Mouse (Mus musculus): ENCODE measurements around the gene Ino80e. TPM values are rescaled to one million over a fixed set of nuclear protein-coding genes. Genes with fewer than 3 reads are reported as not detected.
A peak's percentile ranks its signal among the peaks of the same experiment; 100 is the strongest.

Gene Ino80e
- polyA plus RNA-seq, 1 experiment from 2014 or later = 89.4 TPM

GRCm38 (mm10) chr7:126825952-126826351 is 36.2 kb downstream of the Ino80e start:
- no peaks in the 10 kb centered on the region; the same call in 1 of the 2 replicates for H3K27me3 ChIP-seq (ENCODE audit: control insufficient read depth, insufficient read depth, low read length)
- 84% methylated on average over 5 of the region's 5 CpGs for WGBS
- DNase-seq (ENCODE audit: low spot score) (no peak), ATAC-seq (ENCODE audit: low FRiP score) (no peak)
- H3K4me1 ChIP-seq (replicated peaks; ENCODE audit: control insufficient read depth, insufficient read depth, low read length) = no peaks in the 10 kb centered on the region; the same call in 1 of the 2 replicates
- H3K4me3 ChIP-seq (ENCODE audit: low read depth, low read length) = no peak overlapping the region
- no peak overlapping the region for H3K9ac ChIP-seq (ENCODE audit: low read depth, low read length)
- no peak overlapping the region for H3K4me2 ChIP-seq (replicated peaks; ENCODE audit: low read depth, low read length)
- no peaks in the 10 kb centered on the region for H3K36me3 ChIP-seq (ENCODE audit: control insufficient read depth, insufficient read depth, low read length)
- H3K9me3 ChIP-seq (ENCODE audit: control insufficient read depth, low read length) = no peaks in the 10 kb centered on the region
- H3K27ac ChIP-seq (ENCODE audit: low read depth, low read length) = no peak overlapping the region

- Histone ChIP-seq H3K27me3 (ENCODE audit: control insufficient read depth, insufficient read depth, low read length) (no peaks in the 10 kb centered on the region; the same call in 1 of the 2 replicates), H3K9ac (ENCODE audit: low read depth, low read length) (no peak overlapping the region), H3K27ac (ENCODE audit: low read depth, low read length) (no peak overlapping the region), H3K4me3 (ENCODE audit: low read depth, low read length) (no peak overlapping the region), H3K4me2 (replicated peaks; ENCODE audit: low read depth, low read length) (no peak overlapping the region), H3K9me3 (ENCODE audit: control insufficient read depth, low read length) (no peaks in the 10 kb centered on the region), H3K36me3 (ENCODE audit: control insufficient read depth, insufficient read depth, low read length) (no peaks in the 10 kb centered on the region), H3K4me1 (replicated peaks; ENCODE audit: control insufficient read depth, insufficient read depth, low read length) (no peaks in the 10 kb centered on the region; the same call in 1 of the 2 replicates)
- ATAC-seq (ENCODE audit: low FRiP score) (no peak), DNase-seq (ENCODE audit: low spot score) (peak; percentile 53)
- WGBS = 18% methylated on average over 8 of the region's 8 CpGs
These were observed 36.8 kb downstream of the Ino80e start for GRCm38 (mm10) chr7:126825403-126825802.

- WGBS = 9% methylated on average over 10 of the region's 10 CpGs
- peak overlapping the region; percentile 56 for H3K4me3 ChIP-seq (ENCODE audit: low read depth, low read length)
- peak overlapping the region; percentile 83 for H3K4me2 ChIP-seq (replicated peaks; ENCODE audit: low read depth, low read length)
- no peaks in the 10 kb centered on the region for H3K9me3 ChIP-seq (ENCODE audit: control insufficient read depth, low read length)
- DNase-seq (ENCODE audit: low spot score) (peak; percentile 35), ATAC-seq (ENCODE audit: low FRiP score) (peak; percentile 15; the same call in 1 of the 2 replicates)
- H3K27ac ChIP-seq (ENCODE audit: low read depth, low read length) = peak overlapping the region; percentile 79; the same call in 1 of the 2 replicates
- H3K4me1 ChIP-seq (replicated peaks; ENCODE audit: control insufficient read depth, insufficient read depth, low read length) = no peaks in the 10 kb centered on the region; the same call in 1 of the 2 replicates
- H3K36me3 ChIP-seq (ENCODE audit: control insufficient read depth, insufficient read depth, low read length) = no peaks in the 10 kb centered on the region
- no peaks in the 10 kb centered on the region; the same call in 1 of the 2 replicates for H3K27me3 ChIP-seq (ENCODE audit: control insufficient read depth, insufficient read depth, low read length)
- H3K9ac ChIP-seq (ENCODE audit: low read depth, low read length) = peak overlapping the region; percentile 76
These were observed 38.2 kb downstream of the Ino80e start for GRCm38 (mm10) chr7:126823940-126824339.

- no peaks in the 10 kb centered on the region; the same call in 1 of the 2 replicates for H3K27me3 ChIP-seq (ENCODE audit: control insufficient read depth, insufficient read depth, low read length)
- ATAC-seq (ENCODE audit: low FRiP score) = peak; percentile 82
- peak overlapping the region; percentile 56 for H3K4me3 ChIP-seq (ENCODE audit: low read depth, low read length)
- peak overlapping the region; percentile 76 for H3K9ac ChIP-seq (ENCODE audit: low read depth, low read length)
- DNase-seq (ENCODE audit: low spot score) = peak; percentile 62
- H3K27ac ChIP-seq (ENCODE audit: low read depth, low read length) = peak overlapping the region; percentile 79
- H3K4me2 ChIP-seq (replicated peaks; ENCODE audit: low read depth, low read length) = peak overlapping the region; percentile 83
- no peaks in the 10 kb centered on the region for H3K36me3 ChIP-seq (ENCODE audit: control insufficient read depth, insufficient read depth, low read length)
- 4% methylated on average over 12 of the region's 19 CpGs for WGBS
- no peaks in the 10 kb centered on the region; the same call in 1 of the 2 replicates for H3K4me1 ChIP-seq (replicated peaks; ENCODE audit: control insufficient read depth, insufficient read depth, low read length)
- H3K9me3 ChIP-seq (ENCODE audit: control insufficient read depth, low read length) = no peaks in the 10 kb centered on the region
These were observed 38.9 kb downstream of the Ino80e start for GRCm38 (mm10) chr7:126823202-126823711.

GRCm38 (mm10) chr7:126822741-126823140 is 39.4 kb downstream of the Ino80e start:
- Histone ChIP-seq H3K4me1 (replicated peaks; ENCODE audit: control insufficient read depth, insufficient read depth, low read length) (no peaks in the 10 kb centered on the region; the same call in 1 of the 2 replicates), H3K36me3 (ENCODE audit: control insufficient read depth, insufficient read depth, low read length) (no peaks in the 10 kb centered on the region), H3K4me2 (replicated peaks; ENCODE audit: low read depth, low read length) (peak overlapping the region; percentile 83), H3K4me3 (ENCODE audit: low read depth, low read length) (peak overlapping the region; percentile 56), H3K27me3 (ENCODE audit: control insufficient read depth, insufficient read depth, low read length) (no peaks in the 10 kb centered on the region; the same call in 1 of the 2 replicates), H3K9me3 (ENCODE audit: control insufficient read depth, low read length) (no peaks in the 10 kb centered on the region), H3K27ac (ENCODE audit: low read depth, low read length) (peak overlapping the region; percentile 79), H3K9ac (ENCODE audit: low read depth, low read length) (peak overlapping the region; percentile 76)
- DNase-seq (ENCODE audit: low spot score) (no peak), ATAC-seq (ENCODE audit: low FRiP score) (peak; percentile 25)
- WGBS = 8% methylated on average over 9 of the region's 9 CpGs

DNA sequence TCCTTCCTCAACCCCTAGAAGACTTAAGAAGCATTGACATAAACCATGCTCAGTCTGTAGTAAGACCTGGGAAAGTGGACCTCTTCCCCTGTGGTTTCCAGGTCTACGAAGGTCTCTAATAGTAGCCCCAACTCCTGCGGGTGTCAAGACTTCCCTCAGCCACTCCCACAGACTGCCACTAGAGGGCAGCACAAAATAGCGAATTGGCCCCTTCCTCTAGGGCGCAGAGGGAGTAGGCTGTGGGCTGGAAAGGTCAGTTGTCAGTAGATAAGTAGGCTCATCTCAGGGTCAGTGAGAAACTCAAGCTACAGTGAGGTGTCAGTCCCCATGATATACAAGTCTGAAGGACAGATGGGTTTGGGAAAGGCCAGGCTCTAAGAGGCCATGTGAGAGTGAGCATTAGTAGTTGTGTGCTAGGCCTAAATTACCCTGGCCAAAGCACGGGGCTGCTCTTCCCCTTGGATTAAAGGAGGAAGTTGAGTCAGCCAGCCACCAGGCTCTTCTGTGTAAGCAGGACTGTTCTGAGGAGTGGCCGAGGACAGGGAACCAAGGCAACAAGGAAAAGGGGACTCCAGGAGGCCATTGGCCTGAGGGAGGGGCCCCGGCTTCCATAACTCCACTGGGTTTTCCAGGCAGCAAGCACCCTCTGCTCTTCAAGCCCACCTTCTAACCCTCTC is 40.2 kb downstream of the Ino80e start:
- no peak overlapping the region for H3K4me3 ChIP-seq (ENCODE audit: low read depth, low read length)
- no peak overlapping the region for H3K9ac ChIP-seq (ENCODE audit: low read depth, low read length)
- ATAC-seq (ENCODE audit: low FRiP score) = peak; percentile 42; the same call in 1 of the 2 replicates

GRCm38 (mm10) chr7:126818818-126819217 is 43.4 kb downstream of the Ino80e start:
- Histone ChIP-seq H3K4me3 (ENCODE audit: low read depth, low read length) (no peak overlapping the region), H3K9me3 (ENCODE audit: control insufficient read depth, low read length) (no peaks in the 10 kb centered on the region), H3K27me3 (ENCODE audit: control insufficient read depth, insufficient read depth, low read length) (no peaks in the 10 kb centered on the region; the same call in 1 of the 2 replicates), H3K4me1 (replicated peaks; ENCODE audit: control insufficient read depth, insufficient read depth, low read length) (no peaks in the 10 kb centered on the region; the same call in 1 of the 2 replicates), H3K9ac (ENCODE audit: low read depth, low read length) (no peak overlapping the region), H3K4me2 (replicated peaks; ENCODE audit: low read depth, low read length) (no peak overlapping the region), H3K27ac (ENCODE audit: low read depth, low read length) (no peak overlapping the region), H3K36me3 (ENCODE audit: control insufficient read depth, insufficient read depth, low read length) (no peaks in the 10 kb centered on the region)
- DNase-seq (ENCODE audit: low spot score) = no peak
- no peak for ATAC-seq (ENCODE audit: low FRiP score)
- 25% methylated on average over 1 of the region's 1 CpGs for WGBS

More for the DNA sequence above, 40.2 kb downstream of the Ino80e start:
- Histone ChIP-seq H3K4me1 (replicated peaks; ENCODE audit: control insufficient read depth, insufficient read depth, low read length) (no peaks in the 10 kb centered on the region; the same call in 1 of the 2 replicates), H3K36me3 (ENCODE audit: control insufficient read depth, insufficient read depth, low read length) (no peaks in the 10 kb centered on the region), H3K27me3 (ENCODE audit: control insufficient read depth, insufficient read depth, low read length) (no peaks in the 10 kb centered on the region; the same call in 1 of the 2 replicates), H3K27ac (ENCODE audit: low read depth, low read length) (peak overlapping the region; percentile 79), H3K4me2 (replicated peaks; ENCODE audit: low read depth, low read length) (no peak overlapping the region), H3K9me3 (ENCODE audit: control insufficient read depth, low read length) (no peaks in the 10 kb centered on the region)
- WGBS = 27% methylated on average over 7 of the region's 7 CpGs
- peak; percentile 94 for DNase-seq (ENCODE audit: low spot score)

- Histone ChIP-seq H3K9ac (ENCODE audit: low read depth, low read length) (no peak overlapping the region), H3K4me3 (ENCODE audit: low read depth, low read length) (no peak overlapping the region)
- no peak for ATAC-seq (ENCODE audit: low FRiP score)
These were observed 44.6 kb downstream of the Ino80e start for GRCm38 (mm10) chr7:126817595-126817994.

More at GRCm38 (mm10) chr7:126817595-126817994, 44.6 kb downstream of the Ino80e start:
- 85% methylated on average over 7 of the region's 7 CpGs for WGBS
- no peak overlapping the region for H3K4me2 ChIP-seq (replicated peaks; ENCODE audit: low read depth, low read length)
- H3K36me3 ChIP-seq (ENCODE audit: control insufficient read depth, insufficient read depth, low read length) = no peaks in the 10 kb centered on the region
- H3K9me3 ChIP-seq (ENCODE audit: control insufficient read depth, low read length) = no peaks in the 10 kb centered on the region
- DNase-seq (ENCODE audit: low spot score) = no peak
- H3K27ac ChIP-seq (ENCODE audit: low read depth, low read length) = no peak overlapping the region
- no peaks in the 10 kb centered on the region; the same call in 1 of the 2 replicates for H3K4me1 ChIP-seq (replicated peaks; ENCODE audit: control insufficient read depth, insufficient read depth, low read length)
- no peaks in the 10 kb centered on the region for H3K27me3 ChIP-seq (ENCODE audit: control insufficient read depth, insufficient read depth, low read length)
